In genomic region chr12:90571907-90572306, GRCm38 (mm10) we compare ENCODE assay signal across 20 mouse cellular contexts.
DNase-seq lines count a peak whose midpoint lies in the region; ATAC-seq and TF ChIP-seq lines count a peak whose summit lies in the region.
"Had no signal": no experiment of that assay in that cellular context is flagged by ENCODE, and none has a peak within 500 bp of the region (broad histone marks: within the 10 kb centered on the region; RNA-seq: fewer than 3 reads in every experiment).

No protein-coding gene starts in this region.

- H3K9ac ChIP-seq in stomach, postnatal 0 days (ENCODE audit: low read length), result no peak overlapping the region
- H3K9ac ChIP-seq: embryonic facial prominence, embryonic 13.5 days; embryonic facial prominence, embryonic 15.5 days; forebrain, embryonic 12.5 days had no signal

- 88% methylated on average over 5 of the region's 5 CpGs for WGBS in stomach, postnatal 0 days

- peak; percentile 47 for DNase-seq in A20 (ENCODE audit: low read depth, low spot score)
- peak; percentile 21 for DNase-seq in retina, postnatal 1 day
- no peak for DNase-seq in layer of hippocampus, postnatal 25 days (ENCODE audit: extremely low spot score in 1 of 2, low spot score in 1 of 2)
- no peak for DNase-seq in stomach, postnatal 0 days (ENCODE audit: low spot score)
- DNase-seq: adrenal gland, adult 8-10 months; adrenal gland, postnatal 14 days had no signal

- no peak for TF ChIP-seq EP300 in stomach, postnatal 0 days (optimal IDR thresholded peaks at IDR 0.05)

- no peak overlapping the region for H3K27ac ChIP-seq in stomach, postnatal 0 days (replicated peaks)
- H3K27ac ChIP-seq: embryonic facial prominence, embryonic 13.5 days; embryonic facial prominence, embryonic 15.5 days; forebrain, embryonic 10.5 days; forebrain, embryonic 12.5 days had no signal

- no peak overlapping the region for H3K4me3 ChIP-seq in stomach, postnatal 0 days (ENCODE audit: low read depth, low read length)
- H3K4me3 ChIP-seq: embryonic facial prominence, embryonic 13.5 days; embryonic facial prominence, embryonic 15.5 days; erythroblast, embryonic 14.5 days; forebrain, embryonic 10.5 days; forebrain, embryonic 12.5 days had no signal

- no peak for TF ChIP-seq CTCF in stomach, postnatal 0 days (IDR thresholded peaks at IDR 0.05; ENCODE audit: low read depth)

- no peaks in the 10 kb centered on the region for H3K27me3 ChIP-seq in stomach, postnatal 0 days (ENCODE audit: control insufficient read depth, insufficient read depth, low read length)
- H3K27me3 ChIP-seq: CH12.LX; embryonic facial prominence, embryonic 13.5 days; embryonic facial prominence, embryonic 15.5 days; forebrain, embryonic 12.5 days; Patski had no signal

- no peaks in the 10 kb centered on the region for H3K36me3 ChIP-seq in stomach, postnatal 0 days (ENCODE audit: control insufficient read depth, insufficient read depth, low read length)
- H3K36me3 ChIP-seq: embryonic facial prominence, embryonic 13.5 days; embryonic facial prominence, embryonic 15.5 days; forebrain, embryonic 10.5 days; forebrain, embryonic 12.5 days; G1E had no signal

- H3K4me1 ChIP-seq in stomach, postnatal 0 days (replicated peaks; ENCODE audit: control insufficient read depth, insufficient read depth), result no peaks in the 10 kb centered on the region
- H3K4me1 ChIP-seq: embryonic facial prominence, embryonic 13.5 days; embryonic facial prominence, embryonic 15.5 days; forebrain, embryonic 12.5 days had no signal

- ATAC-seq in common myeloid progenitor, adult 5-6 weeks (replicated peaks; ENCODE audit: low read depth, poor library complexity, severe bottlenecking), result 0 out of 2 replicates have a peak, but pooled peaks have one; percentile 36
- 0 out of 2 replicates have a peak, but pooled peaks have one; percentile 50 for ATAC-seq in megakaryocyte progenitor cell, adult 5-6 weeks (replicated peaks; ENCODE audit: poor library complexity)
- no peak for ATAC-seq in stomach, postnatal 0 days (ENCODE audit: low FRiP score, low TSS enrichment)
- no peak for ATAC-seq in CD4-positive, CD25-positive, alpha-beta regulatory T cell, adult 4 months
- ATAC-seq: activated CD4-positive, CD25-positive, alpha-beta regulatory T cell, adult 4 months; forebrain, embryonic 14.5 days; forebrain, embryonic 16.5 days; Patski had no signal

- H3K9me3 ChIP-seq in stomach, postnatal 0 days (ENCODE audit: control insufficient read depth, low read length), result no peaks in the 10 kb centered on the region
- H3K9me3 ChIP-seq: embryonic facial prominence, embryonic 13.5 days; embryonic facial prominence, embryonic 15.5 days; forebrain, embryonic 10.5 days; forebrain, embryonic 12.5 days; G1E had no signal

- no peak overlapping the region for H3K4me2 ChIP-seq in stomach, postnatal 0 days (replicated peaks; ENCODE audit: low read depth)
- H3K4me2 ChIP-seq: embryonic facial prominence, embryonic 13.5 days; embryonic facial prominence, embryonic 15.5 days; forebrain, embryonic 12.5 days had no signal

Comparison
In these comparisons a context has a peak if more than half of its experiments do, and no peak if none do; other contexts are left out.
1. DNase-seq: peak in A20 (single experiment) and retina, postnatal 1 day (single experiment); none in layer of hippocampus, postnatal 25 days (0 of 2) and stomach, postnatal 0 days (single experiment).
2. ATAC-seq: peak in common myeloid progenitor, adult 5-6 weeks (single experiment) and megakaryocyte progenitor cell, adult 5-6 weeks (single experiment); none in stomach, postnatal 0 days (single experiment) and CD4-positive, CD25-positive, alpha-beta regulatory T cell, adult 4 months (single experiment).